Mouse (Mus musculus): ENCODE measurements around the gene Sstr5.

The Sstr5 gene

DNA sequence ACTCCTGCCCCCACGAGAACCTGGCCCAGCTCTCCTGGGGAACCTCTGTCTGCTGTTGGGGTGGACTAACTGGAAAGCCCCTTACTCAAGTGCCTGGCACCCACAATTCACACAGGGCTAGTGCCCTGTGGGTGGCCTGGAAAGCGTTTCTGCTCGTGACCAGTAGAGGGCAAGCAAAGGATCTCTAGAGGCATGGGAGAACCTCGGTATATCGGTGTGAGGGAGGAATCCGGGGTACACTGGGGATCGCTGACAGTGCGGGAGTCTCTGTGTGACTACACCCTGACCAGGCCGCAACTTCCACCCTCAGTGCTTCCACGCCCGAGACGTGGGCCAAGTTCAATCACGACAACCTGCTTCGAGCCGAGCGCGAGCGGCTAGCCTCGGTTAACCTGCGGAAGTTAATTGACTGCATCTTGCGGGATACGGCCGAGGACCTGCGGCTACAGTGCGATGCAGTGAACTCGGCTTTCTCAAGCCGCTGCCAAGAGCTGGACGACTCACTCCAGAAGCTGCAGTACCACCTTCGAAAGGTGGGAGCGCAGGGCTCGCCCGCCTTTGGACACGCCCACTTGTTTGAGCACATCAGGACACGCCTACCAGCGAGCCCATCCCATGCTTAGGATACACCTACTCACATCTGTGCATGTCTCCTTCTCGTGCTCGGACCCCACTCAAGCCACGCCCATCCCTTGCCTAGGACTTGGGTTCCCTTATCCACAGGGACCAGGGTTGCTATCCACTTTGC is 22.6 kb downstream of the Sstr5 start:
- DNase-seq (ENCODE audit: low spot score in 2 of 2), result peak; percentile 26 to 57

DNA sequence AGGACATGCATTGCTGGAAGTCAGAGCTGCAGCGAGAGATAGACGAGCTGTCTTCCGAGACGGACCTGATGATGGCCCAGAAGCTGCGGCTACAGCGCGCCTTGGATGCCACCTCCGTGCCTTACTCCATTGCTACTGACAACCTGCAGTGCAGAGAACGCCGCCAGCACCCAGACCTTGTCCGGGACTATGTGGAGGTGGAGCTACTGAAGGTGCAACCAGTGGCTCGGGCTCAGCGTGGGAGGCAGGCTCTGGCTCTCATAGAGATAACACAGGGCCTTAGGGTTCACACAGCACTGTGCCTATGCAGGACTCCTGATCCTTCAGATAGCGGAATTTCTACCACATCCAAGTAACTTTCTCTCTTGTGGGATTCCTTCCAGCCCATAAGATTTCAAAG is 25.0 kb downstream of the Sstr5 start:
- no peak for DNase-seq (ENCODE audit: low spot score in 2 of 2)

DNA sequence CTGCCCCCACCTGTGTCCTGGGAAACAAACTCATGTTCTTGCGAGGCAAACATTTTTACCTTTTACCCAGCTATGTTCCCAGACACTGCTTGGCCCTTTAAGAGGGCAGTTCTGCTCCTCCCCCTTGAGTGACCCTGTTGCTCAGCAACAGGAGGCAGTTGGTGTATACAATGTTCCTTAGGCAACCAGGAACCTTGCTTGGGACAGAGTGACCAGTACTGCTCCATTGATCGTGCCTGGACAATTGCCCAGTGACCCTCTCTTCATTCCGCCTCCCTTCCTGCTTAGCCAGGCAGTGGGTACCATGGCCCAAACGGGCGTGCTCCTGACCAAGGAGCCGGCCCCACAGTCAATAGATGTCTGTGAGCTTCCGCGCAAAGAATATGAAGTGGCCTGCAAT is 25.7 kb downstream of the Sstr5 start:
- DNase-seq (ENCODE audit: low spot score in 2 of 2), result no peak

DNA sequence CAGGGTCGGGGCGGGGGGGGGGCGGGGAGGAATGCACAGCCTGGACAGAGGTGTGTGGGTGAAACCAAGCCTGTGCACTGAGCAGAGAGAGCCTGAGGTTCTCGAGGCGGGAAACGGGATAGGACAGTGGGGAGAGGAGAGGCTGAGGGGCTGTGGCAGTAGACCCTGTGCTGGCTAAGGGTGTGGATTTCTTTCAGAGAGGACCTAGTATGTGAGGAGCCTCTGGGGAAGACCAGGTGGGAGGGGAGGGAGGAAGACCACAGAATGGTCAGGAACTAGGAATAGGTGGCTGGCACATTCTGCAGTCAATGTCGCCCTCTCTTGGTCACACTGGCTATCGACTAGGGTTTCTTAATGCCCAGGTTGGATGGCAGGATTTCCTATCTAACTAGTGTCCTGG is 27.3 kb downstream of the Sstr5 start:
- peak; percentile 25 to 33 for DNase-seq (ENCODE audit: low spot score in 2 of 2)

DNA sequence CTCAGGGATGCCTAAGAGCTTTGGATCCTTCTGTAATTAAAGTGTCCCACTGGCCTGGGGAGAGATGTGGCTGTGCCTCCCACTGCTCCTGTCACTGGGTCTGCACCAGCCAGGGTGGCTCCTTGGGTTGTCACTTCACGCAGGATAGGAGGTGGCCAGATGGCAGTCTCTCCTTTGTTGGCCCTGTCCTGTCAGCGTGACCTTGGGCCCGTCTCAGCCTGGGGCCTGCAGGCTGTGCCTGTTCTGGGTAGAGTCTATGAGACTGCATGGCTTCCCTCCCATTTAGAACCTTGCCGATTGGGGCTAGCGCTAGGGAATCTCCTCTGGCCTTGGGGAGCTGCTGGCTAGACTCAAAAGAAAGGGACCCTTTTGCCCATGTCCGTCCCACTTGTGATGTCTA is 28.8 kb downstream of the Sstr5 start:
- no peak for DNase-seq (ENCODE audit: low spot score in 2 of 2)

DNA sequence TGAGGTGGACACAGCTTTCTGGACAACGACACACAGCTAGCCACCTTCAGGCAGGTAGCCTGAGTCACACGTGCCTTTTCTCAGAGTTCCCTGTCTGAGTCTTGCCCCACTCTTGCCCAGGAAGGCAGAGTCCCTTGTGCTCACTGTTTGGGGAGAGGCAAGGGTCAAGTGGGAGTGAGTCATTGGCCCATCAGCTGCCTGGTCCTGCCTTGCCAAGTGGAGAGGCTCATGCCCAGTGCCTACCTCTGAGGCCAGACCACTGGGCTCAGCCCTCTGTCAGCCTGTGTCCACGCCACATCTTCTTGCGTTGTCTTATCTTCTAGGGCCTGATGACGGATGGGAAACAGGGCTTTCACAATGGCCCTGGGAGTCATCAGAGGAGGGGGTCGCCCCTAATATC is 29.3 kb downstream of the Sstr5 start:
- DNase-seq (ENCODE audit: low spot score in 2 of 2), result no peak

DNA sequence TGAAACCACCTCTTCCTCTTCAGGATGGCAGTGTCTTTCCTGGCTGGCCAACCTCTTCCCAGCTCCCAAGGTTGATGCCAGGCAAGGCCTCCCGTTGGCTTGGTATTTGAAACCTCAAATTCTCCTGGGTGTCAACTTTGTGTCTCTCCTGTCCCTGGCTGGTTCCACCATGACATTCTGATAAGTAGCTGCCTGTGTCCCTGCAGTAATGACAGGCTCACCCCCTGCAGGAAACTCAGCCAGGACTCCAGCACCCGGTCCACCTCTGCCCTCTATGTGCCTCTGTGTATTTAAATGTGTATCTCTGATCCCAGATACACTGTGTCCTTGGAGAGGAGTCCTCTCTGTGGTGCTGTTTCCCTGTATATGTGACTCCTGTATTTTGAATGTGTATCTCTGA is 30.8 kb downstream of the Sstr5 start:
- DNase-seq (ENCODE audit: low spot score in 2 of 2), result no peak

DNA sequence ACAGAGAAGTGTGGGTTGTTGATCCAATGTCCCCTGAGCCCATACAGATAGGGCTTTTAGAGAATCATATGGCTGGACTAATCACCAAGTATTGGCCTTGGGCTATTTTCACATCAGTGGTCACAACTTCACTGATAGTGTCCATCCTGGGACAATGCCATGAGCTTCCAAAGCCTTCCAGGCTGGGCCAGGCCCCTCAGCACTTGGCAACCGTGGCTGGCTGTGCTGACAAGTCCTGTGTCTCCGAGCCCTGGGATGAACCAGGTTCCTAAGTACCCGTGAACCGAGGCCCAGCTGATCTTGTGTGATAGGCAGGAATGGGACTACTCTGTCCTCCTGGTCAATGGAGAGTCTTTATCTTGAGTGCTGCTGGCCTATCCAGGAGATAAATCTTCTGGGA is 33.0 kb downstream of the Sstr5 start:
- no peak for DNase-seq (ENCODE audit: low spot score in 2 of 2)

DNA sequence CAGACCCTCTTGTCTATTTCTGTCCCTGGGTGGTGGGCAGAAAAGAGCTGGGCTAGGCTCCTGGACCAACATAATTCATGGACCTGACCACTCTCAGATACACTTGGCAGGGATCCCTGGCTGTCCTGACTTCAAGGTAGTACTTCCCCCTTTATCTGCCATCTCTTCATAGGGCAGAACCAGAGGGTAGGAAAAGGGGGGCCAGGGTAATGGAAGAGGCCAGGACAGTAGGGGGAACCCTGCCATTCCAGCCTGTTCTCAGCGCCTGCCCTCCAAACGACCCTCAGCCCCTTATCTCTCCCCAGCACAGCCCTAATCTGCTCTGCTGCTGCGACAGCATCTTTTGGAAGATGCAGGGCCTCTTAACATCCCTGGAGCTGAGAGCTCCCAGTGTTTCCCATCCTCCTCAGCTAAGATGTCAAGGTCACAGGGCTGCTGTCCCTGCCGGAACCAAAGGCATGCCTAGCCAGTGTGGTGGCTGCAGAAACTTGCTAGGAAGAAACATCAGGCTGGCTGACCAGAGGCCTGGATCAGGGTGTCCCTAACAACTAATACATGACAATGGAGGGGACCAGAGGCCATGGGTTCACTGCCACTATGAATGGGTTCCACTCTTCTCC is 33.7 kb downstream of the Sstr5 start:
- DNase-seq (ENCODE audit: low spot score in 2 of 2), result no peak

DNA sequence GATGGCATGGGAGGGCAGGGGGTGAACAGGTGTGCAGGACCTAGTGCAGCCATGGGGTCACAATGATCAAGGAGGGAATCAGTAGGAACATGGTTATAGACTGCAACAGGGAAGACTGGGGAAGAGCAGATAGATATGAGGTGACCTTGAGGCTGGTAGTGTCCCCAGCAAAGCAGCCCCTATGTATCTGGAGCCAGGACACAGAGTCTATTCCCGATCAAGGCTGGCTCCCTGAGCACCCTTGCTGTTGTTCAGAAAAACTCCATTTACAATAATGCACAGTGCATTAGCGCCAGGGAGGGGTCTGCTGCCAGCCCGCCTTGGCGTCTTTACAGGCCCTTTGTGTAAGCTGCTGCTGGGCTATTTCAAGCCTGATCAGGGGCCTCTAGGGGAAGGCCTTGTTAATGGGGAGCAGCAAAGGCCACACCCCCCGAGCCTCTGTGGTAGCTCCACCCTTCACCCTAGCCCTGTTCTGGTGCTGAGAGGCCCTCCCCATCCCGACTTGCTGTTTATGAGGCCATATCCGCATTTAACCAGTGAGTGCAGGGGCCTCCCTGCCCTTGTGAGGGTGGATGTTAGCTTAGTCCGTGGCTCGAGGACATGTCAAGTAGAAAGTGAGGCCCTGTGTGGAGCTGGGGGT is 34.7 kb downstream of the Sstr5 start:
- DNase-seq (ENCODE audit: low spot score in 2 of 2), result no peak

DNA sequence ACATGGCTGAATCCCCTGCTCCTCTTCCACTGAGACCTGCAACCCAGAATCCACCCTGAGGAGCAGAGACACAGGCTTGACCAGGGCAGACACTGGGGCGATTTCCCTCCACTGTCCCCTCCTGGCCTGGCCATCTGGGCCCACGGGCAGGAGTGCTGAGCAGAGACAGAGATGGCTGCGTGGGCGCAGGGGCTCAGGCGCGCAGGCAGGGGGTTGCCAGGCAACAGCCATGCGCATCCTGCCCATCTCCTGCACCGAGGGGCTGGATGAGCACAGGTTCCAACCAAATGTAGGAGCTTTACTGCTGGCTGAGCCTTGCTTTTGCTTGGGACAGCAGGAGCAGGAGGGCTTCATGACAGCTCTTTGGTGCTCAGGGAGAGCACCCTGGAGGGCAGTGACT is 40.5 kb downstream of the Sstr5 start:
- DNase-seq (ENCODE audit: low spot score in 2 of 2), result no peak

DNA sequence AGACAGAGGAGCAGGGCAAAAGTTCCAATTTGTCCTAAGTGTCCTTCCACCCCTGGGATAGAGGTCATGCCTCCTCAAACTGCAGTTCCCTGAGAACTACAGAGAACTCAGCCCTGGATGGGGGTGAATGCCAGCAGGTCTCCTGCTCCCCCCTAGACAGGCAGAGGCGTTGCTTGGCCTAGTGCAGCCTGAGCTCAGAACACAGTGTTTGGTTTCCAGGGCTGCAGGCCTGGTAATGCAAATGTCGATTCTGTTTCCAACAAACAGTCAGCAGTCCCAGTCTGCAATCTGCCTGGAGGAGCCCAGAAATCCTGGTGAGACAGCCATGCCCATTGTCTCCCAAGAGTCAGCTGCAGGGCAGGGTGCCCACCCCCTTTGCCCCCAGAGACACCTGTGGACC is 42.8 kb downstream of the Sstr5 start, which contains the start of gene Tekt4:
TSS of gene Tekt4 (plus strand) at position 344 of the 400 bp plus-strand sequence.
- DNase-seq (ENCODE audit: low spot score in 2 of 2), result no peak

DNA sequence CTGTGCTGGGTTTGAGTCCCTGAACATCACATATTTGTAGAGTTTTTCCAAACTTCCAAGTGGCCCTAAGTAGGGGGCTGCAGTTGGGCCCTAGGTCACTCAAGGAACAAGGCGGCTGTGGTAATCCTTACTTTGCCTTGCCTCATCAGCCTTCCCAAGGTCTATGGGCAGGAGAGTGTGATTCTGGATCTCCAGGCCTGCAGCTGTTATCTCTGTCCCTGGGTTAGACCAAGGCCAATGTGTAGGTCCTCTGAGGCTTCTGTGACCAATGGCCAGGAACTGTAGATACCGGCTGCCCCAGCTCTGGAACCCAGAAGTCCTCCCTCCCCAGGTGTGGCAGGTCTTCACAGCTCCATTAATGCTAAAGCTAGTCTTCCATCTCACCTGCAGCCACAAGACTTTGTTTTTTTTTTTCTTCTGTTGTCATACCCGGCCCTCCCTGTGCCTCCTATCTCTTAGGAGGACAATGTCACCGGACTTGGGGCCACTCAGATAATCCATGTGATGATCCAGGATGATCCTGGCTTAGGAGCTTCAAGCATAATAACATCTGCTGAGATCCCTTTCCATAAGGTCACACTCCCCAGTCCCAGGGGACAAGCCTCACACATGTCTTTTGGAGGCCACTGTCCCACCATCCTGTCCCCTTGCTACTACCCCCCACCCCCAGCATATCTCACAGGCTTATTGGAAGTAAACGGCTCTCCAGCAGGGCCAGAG is 44.7 kb downstream of the Sstr5 start:
- no peak for DNase-seq (ENCODE audit: low spot score in 2 of 2)

DNA sequence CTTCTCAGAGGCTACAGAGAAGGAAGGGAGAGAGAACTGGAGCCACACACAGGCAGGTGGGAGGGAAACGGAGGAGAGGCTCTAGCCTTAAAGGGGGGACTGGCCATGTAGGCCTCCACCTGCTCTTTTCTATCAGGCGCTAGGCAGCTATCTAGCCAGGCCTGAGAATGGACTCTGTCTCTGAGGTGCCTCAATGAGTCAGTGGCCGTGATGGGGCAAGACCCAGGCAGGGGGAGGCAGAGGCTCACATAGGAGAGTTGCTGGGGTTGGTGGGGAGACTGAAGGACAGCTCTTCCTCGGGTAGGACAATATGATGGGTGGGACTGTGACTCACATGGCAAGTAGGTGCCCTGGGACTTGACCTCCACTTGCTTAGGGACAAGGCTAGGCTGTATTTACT is 46.8 kb downstream of the Sstr5 start:
- no peak for DNase-seq (ENCODE audit: low spot score in 2 of 2)

DNA sequence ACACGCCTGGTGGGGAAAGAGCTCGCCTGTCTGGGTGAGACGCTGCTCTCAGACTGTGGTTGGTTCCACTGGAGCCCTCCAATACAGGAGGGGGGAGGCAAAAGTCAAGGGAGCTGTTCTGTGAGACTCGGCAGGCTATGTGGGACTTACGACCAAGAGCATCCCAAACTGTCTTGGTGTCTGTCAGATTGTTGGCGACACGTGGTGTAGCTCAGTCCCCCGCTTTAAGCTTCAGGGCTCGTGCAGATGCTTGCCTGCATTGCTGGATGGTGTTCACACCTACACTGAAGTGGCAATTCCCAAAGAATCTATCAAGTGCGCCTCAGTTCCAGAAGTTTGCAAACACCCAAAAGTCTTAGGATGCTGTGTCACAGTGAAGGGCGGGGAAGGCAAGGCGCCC is 49.2 kb downstream of the Sstr5 start:
- DNase-seq (ENCODE audit: low spot score in 2 of 2), result no peak

DNA sequence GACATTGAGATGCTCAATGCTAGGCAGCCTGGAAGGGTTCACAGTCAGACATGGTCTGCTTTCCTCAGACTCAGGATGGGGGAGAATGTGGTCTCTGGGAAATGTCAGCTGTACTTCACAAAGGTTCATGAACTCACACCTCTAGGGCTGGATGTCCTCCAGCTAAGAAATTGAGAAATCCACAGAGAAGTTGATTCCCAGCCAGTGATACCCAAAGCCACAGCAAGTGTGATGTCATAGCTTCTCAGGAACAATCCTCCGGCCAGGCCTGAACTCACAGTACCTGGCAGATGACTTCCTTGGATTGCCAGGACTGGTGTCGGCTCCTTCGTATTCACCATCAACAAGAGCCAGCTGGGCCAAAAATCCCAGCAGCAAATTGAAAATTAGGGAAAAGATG is 51.2 kb downstream of the Sstr5 start:
- no peak for DNase-seq (ENCODE audit: low spot score in 2 of 2)

DNA sequence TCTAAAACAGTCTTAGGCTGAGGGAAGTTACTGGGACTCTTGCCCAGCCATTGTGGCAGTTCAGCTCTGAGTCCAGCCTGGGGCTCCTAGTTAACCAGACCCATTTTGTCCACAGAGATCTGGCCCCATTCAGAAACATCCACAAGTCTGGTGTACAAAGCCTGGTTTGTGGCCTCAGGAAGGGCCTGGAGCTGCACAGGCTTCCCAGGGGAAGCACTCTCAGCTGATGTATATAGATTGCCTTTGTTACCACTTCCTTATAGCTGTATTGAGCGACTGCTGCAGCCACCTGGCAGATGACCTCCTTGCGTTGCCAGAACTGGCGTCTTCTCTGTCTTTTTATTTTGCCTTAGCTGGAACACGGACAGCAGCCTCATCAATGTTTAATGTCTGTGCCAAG is 52.0 kb downstream of the Sstr5 start:
- no peak for DNase-seq (ENCODE audit: low spot score in 2 of 2)

DNA sequence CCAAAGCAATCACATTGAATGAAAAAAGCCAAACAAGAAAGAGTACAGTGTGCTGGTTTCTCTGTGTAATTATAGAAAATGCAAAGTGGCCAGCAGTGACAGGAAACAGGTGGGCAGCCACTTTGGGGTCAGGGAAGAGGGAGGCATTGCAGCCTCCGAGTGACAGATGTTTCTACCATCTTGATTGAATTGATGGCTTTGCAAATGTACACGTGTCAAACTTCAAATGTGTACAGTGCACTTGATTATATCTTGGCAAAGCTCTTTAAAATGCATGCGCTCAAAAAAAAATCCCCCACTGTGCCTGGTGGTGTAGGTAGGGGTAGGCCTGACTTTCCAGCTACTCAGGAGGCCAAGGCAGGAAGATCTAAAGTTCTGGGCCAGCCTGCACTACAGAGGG is 54.2 kb downstream of the Sstr5 start:
- DNase-seq (ENCODE audit: low spot score in 2 of 2), result no peak

DNA sequence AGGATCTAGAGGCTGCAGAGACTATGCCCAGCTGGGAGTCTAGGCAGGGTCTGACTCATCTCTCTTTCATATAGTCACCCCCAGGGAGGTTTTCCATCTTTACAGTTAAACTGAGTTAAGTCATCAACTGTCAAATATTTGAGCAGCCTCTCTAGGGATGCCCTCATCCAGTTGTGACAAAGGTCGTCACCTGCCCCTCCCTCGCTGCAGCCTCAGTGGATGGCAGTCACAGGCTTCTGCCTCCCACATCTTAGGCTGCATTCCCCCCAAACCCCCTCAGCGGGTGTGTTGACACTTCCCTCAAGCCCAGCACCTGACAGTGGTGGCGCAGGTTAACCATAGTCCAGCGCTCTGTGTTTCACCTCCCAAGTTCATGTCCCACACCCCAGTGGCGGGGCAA is 55.7 kb downstream of the Sstr5 start:
- DNase-seq (ENCODE audit: low spot score in 2 of 2), result no peak

Measured in urinary bladder, adult 18-20 months (tissue).